11 mouse cellular contexts compared by ENCODE assay signal in the genomic region with DNA sequence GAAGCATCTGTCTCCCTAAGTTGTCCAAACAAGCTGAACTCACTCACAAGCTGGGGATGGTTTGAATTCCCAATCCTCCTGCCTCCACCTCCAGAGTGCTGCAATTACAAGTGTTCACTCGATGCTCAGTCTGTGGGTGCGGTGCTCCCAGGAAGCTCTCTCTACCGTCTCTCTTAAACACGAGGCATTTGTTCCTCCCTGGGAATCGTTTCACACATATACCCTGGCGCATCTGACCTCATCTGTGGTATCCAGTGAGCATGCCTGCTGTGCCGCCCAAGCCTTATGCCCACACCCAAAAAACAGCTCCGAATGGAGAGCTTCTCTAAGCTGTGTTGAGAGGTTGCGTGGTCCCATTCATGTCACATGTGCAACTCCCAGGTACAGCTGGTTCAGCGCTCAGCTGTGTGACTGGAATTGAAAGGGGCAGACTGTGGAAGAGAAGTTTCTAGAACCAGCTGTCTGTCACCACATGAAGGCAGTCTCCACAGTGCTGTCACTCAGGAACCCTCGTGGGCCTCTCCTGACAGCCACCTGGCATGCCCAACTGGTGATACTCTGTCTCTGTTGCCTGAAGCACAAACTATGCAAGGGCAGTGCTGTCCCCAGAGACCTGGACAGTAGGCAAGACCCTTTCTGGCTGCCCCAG. TPM values are rescaled to one million over a fixed set of nuclear protein-coding genes. Genes with fewer than 3 reads are reported as not detected.
A peak's percentile ranks its signal among the peaks of the same experiment; 100 is the strongest.
DNase-seq lines count a peak whose midpoint lies in the region; ATAC-seq lines count a peak whose summit lies in the region.
"Had no signal": no experiment of that assay in that cellular context is flagged by ENCODE, and none has a peak within 500 bp of the region (broad histone marks: within the 10 kb centered on the region; RNA-seq: fewer than 3 reads in every experiment).

No protein-coding gene starts in this region.

- H3K36me3 ChIP-seq in embryonic facial prominence, embryonic 14.5 days (ENCODE audit: control insufficient read depth, insufficient read depth, low read length), result 0 out of 2 replicates have a peak, but pooled peaks cover 4% of the 10 kb centered on the region
- peaks cover 17% of the 10 kb centered on the region for H3K36me3 ChIP-seq in limb, embryonic 10.5 days
- H3K36me3 ChIP-seq: heart, embryonic 15.5 days had no signal

- intact Hi-C loops in left cerebral cortex, postnatal 10 days (cut with DNase I), result no loop called here

- no peak overlapping the region for H3K9ac ChIP-seq in embryonic facial prominence, embryonic 14.5 days (ENCODE audit: low read depth, low read length)
- H3K9ac ChIP-seq: heart, embryonic 15.5 days; lung, embryonic 15.5 days had no signal

- H3K9me3 ChIP-seq in embryonic facial prominence, embryonic 14.5 days (ENCODE audit: control insufficient read depth, low read length), result no peaks in the 10 kb centered on the region
- no peaks in the 10 kb centered on the region for H3K9me3 ChIP-seq in limb, embryonic 10.5 days (replicated peaks)
- H3K9me3 ChIP-seq: heart, embryonic 15.5 days; lung, embryonic 15.5 days had no signal

- DNase-seq in left cerebral cortex, adult 18-20 months (ENCODE audit: low spot score in 2 of 2), result peak; percentile 31 to 42
- DNase-seq in left cerebral cortex, postnatal 10 days (ENCODE audit: extremely low spot score in 1 of 2, low spot score in 2 of 2), result no peak
- peak; percentile 38 for DNase-seq in embryonic facial prominence, embryonic 14.5 days (ENCODE audit: low spot score)
- DNase-seq in limb, embryonic 10.5 days (ENCODE audit: low spot score), result no peak
- DNase-seq in thymus, postnatal 25 days, result peak; percentile 60
- no peak for DNase-seq in right cerebral cortex, postnatal 4 days
- DNase-seq in urinary bladder, postnatal 25 days (ENCODE audit: low spot score), result no peak
- DNase-seq: gastrocnemius, postnatal 25 days; liver had no signal

- ATAC-seq in embryonic facial prominence, embryonic 14.5 days (ENCODE audit: low read depth), result peak; percentile 32; the same call in 1 of the 2 replicates

- peaks cover 10% of the 10 kb centered on the region; the same call in 1 of the 2 replicates for H3K4me1 ChIP-seq in embryonic facial prominence, embryonic 14.5 days (ENCODE audit: control insufficient read depth, insufficient read depth, low read length)
- peaks cover 68% of the 10 kb centered on the region for H3K4me1 ChIP-seq in limb, embryonic 10.5 days

- no peak overlapping the region for H3K4me2 ChIP-seq in embryonic facial prominence, embryonic 14.5 days (ENCODE audit: low read depth, low read length)
- H3K4me2 ChIP-seq: heart, embryonic 15.5 days; lung, embryonic 15.5 days had no signal

- no peaks in the 10 kb centered on the region for H3K27me3 ChIP-seq in embryonic facial prominence, embryonic 14.5 days (replicated peaks; ENCODE audit: control insufficient read depth, insufficient read depth, low read length)
- H3K27me3 ChIP-seq in limb, embryonic 10.5 days (ENCODE audit: low read depth, poor library complexity, severe bottlenecking), result peaks cover 25% of the 10 kb centered on the region
- H3K27me3 ChIP-seq: heart, embryonic 15.5 days; lung, embryonic 15.5 days had no signal

- H3K27ac ChIP-seq in embryonic facial prominence, embryonic 14.5 days (replicated peaks; ENCODE audit: low read depth, low read length), result no peak overlapping the region; the same call in 1 of the 2 replicates
- 0 out of 2 replicates have a peak overlapping the region, but pooled peaks have one; percentile 19 for H3K27ac ChIP-seq in limb, embryonic 10.5 days
- H3K27ac ChIP-seq: heart, embryonic 15.5 days; lung, embryonic 15.5 days had no signal

- H3K4me3 ChIP-seq in embryonic facial prominence, embryonic 14.5 days (ENCODE audit: low read depth, low read length), result no peak overlapping the region
- H3K4me3 ChIP-seq in limb, embryonic 10.5 days, result no peak overlapping the region
- H3K4me3 ChIP-seq: heart, embryonic 15.5 days; lung, embryonic 15.5 days had no signal

- WGBS in embryonic facial prominence, embryonic 14.5 days, result 73% methylated on average over 11 of the region's 11 CpGs
- WGBS in limb, embryonic 10.5 days, result 90% methylated on average over 11 of the region's 11 CpGs

RNA-seq across cellular contexts. Expression of a gene that starts 29.4 kb away (rescaled TPM):
- total RNA-seq in left cerebral cortex, adult 18-20 months (2021), result 10 to 100 TPM; 19.1 to 20.2 TPM
- 10 to 100 TPM; 22.2 to 23.4 TPM for total RNA-seq in left cerebral cortex, postnatal 10 days (2021)
- polyA plus RNA-seq in embryonic facial prominence, embryonic 14.5 days (2014; fragmentation: Nextera tagmentation; extraction: Ambion mirVana), result 27.3 and 30.1 TPM in 2 replicates
- 28.9 and 29.0 TPM in 2 replicates for polyA plus RNA-seq in limb, embryonic 10.5 days (2016; fragmentation: Nextera tagmentation; extraction: Ambion mirVana)

RNA-seq across cellular contexts. Expression of a gene that starts 37.8 kb away (rescaled TPM):
- 10 to 100 TPM; 52.1 to 55.2 TPM for total RNA-seq in left cerebral cortex, adult 18-20 months (2021)
- total RNA-seq in left cerebral cortex, postnatal 10 days (2021), result 10 to 100 TPM; 45.3 to 56.2 TPM
- polyA plus RNA-seq in embryonic facial prominence, embryonic 14.5 days (2014; fragmentation: Nextera tagmentation; extraction: Ambion mirVana), result 15.8 and 18.0 TPM in 2 replicates
- polyA plus RNA-seq in limb, embryonic 10.5 days (2016; fragmentation: Nextera tagmentation; extraction: Ambion mirVana), result 11.1 and 13.1 TPM in 2 replicates

Comparison
In these comparisons a context has a peak if more than half of its experiments do, and no peak if none do; other contexts are left out.
1. DNase-seq: peak in left cerebral cortex, adult 18-20 months (2 of 2), embryonic facial prominence, embryonic 14.5 days (single experiment) and thymus, postnatal 25 days (single experiment); none in left cerebral cortex, postnatal 10 days (0 of 2), limb, embryonic 10.5 days (single experiment), right cerebral cortex, postnatal 4 days (single experiment) and urinary bladder, postnatal 25 days (single experiment).